Mouse (Mus musculus): ENCODE measurements around the gene Ifi205. TPM values are rescaled to one million over a fixed set of nuclear protein-coding genes. Genes with fewer than 3 reads are reported as not detected.
"Not testable (repeated sequence)": the region's sequence is repeated elsewhere in the genome, so short reads cannot be mapped to it uniquely, and the experiment has no call there.

Gene Ifi205
- 2.4 and 2.9 TPM in 2 replicates for polyA plus RNA-seq (2016; fragmentation: Nextera tagmentation; extraction: Ambion mirVana)

DNA sequence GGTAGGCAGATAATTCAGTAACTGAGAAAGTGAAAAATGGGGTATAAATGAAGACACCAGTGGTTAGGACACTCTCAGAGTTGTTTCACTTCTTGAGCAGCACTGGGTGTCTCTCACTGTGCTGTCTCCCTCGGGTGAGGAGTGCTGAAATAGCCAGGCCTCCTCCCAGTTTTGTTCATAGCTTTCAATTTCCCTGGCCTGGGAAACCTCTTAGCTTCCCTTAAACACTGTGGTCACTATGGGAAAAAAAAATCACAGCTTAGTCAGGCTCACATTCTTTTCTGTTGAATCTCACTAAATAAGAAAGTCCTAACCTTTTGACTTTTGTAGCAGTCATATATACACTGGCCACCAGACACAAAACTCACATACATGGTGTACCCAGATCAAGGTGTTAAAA, at the start of gene Ifi205:
TSS of gene Ifi205 (minus strand) at position 113 of the 400 bp plus-strand sequence.
- Histone ChIP-seq H3K4me2 (no peak within 1 kb of the TSS), H3K4me3 (no peak within 1 kb of the TSS), H3K4me1 (replicated peaks) (no peaks in the 10 kb centered on the region), H3K36me3 (no peaks in the 10 kb centered on the region), H3K27me3 (replicated peaks) (no peaks in the 10 kb centered on the region), H3K9ac (no peak within 1 kb of the TSS), H3K9me3 (replicated peaks) (no peaks in the 10 kb centered on the region), H3K27ac (ENCODE audit: poor library complexity, severe bottlenecking) (no peak within 1 kb of the TSS)
- WGBS, result 59% methylated on average over 1 of the region's 1 CpGs
- no peak for ATAC-seq (ENCODE audit: insufficient number of reproducible peaks, low FRiP score)

DNA sequence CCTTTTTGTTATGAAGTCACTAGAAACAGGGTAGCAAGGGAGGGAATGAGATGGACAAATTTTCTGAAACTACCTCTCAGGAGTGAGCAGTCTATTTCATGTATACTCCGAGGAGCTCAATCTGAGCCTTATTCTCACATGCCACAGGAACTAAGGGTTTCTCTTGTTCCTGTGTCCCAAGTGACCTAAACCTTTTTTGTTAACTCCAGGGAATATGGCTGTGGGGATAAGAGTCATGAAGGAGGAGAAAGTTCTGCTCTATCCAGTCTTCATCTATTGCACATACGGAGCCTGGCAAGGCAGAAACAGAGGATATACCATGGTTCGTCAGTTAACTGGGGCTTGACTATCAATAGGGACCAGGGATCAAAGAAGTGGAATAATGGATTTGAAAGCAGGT, 34.7 kb upstream of the Ifi205 start, which contains the start of gene Olfr430:
TSS of gene Olfr430 (plus strand) at position 301 of the 400 bp plus-strand sequence.
- H3K27ac ChIP-seq (ENCODE audit: poor library complexity, severe bottlenecking), result no peak within 1 kb of the TSS
- ATAC-seq (ENCODE audit: insufficient number of reproducible peaks, low FRiP score), result no peak
- no peaks in the 10 kb centered on the region for H3K4me1 ChIP-seq (replicated peaks)
- H3K9me3 ChIP-seq (replicated peaks), result no peaks in the 10 kb centered on the region
- no peak within 1 kb of the TSS for H3K4me3 ChIP-seq
- no peak within 1 kb of the TSS for H3K4me2 ChIP-seq
- no peaks in the 10 kb centered on the region for H3K36me3 ChIP-seq
- no peak within 1 kb of the TSS for H3K9ac ChIP-seq
- 75% methylated on average over 3 of the region's 3 CpGs for WGBS
- H3K27me3 ChIP-seq (replicated peaks), result no peaks in the 10 kb centered on the region

DNA sequence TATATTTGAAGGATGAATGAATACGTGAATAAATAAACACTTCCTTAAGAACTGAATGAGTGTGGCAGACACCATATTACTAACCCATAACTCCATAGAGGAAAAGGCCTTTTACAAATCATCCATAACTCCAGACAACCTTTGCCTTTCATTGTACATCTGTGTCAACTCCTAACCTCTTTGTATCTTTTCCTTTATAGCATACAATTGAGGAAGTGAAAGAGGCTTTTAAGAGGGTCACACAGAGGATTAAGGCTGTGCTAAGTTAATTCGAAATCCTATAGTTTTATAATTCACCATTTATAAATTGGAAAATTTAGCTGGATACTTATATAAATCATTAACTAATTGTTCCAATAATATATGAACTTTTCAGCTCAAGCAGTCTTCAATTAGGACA, 23.6 kb upstream of the Ifi205 start:
- Histone ChIP-seq H3K9me3 (replicated peaks) (no peaks in the 10 kb centered on the region), H3K36me3 (no peaks in the 10 kb centered on the region), H3K4me3 (no peak overlapping the region), H3K27ac (ENCODE audit: poor library complexity, severe bottlenecking) (no peak overlapping the region), H3K27me3 (replicated peaks) (no peaks in the 10 kb centered on the region), H3K4me1 (replicated peaks) (no peaks in the 10 kb centered on the region), H3K9ac (no peak overlapping the region), H3K4me2 (no peak overlapping the region)
- no peak for ATAC-seq (ENCODE audit: insufficient number of reproducible peaks, low FRiP score)
- WGBS, result 77% methylated on average over 2 of the region's 2 CpGs

DNA sequence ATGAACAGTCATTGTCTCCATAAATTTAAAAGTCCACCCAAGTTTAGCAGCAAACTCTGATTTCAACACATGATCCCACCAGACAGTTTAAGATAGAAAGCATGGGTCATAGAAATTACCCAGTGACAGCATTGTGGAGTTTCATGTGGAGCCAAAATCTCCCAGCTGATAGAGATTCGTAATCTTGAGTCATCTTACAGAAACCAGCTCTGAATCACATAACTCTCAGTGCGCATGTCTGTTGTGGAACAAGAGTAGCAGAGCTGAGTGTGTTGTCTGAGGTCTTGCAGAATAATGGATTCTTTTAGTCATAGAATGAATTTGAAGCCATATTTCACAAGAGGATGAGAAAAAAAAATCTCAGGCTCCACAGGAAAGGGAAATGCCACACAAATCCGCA, 21.4 kb upstream of the Ifi205 start:
- Histone ChIP-seq H3K27ac (ENCODE audit: poor library complexity, severe bottlenecking) (no peak overlapping the region), H3K9ac (no peak overlapping the region), H3K36me3 (no peaks in the 10 kb centered on the region), H3K4me2 (no peak overlapping the region), H3K27me3 (replicated peaks) (no peaks in the 10 kb centered on the region), H3K4me1 (replicated peaks) (no peaks in the 10 kb centered on the region), H3K9me3 (replicated peaks) (no peaks in the 10 kb centered on the region), H3K4me3 (no peak overlapping the region)
- 73% methylated on average over 3 of the region's 3 CpGs for WGBS
- no peak for ATAC-seq (ENCODE audit: insufficient number of reproducible peaks, low FRiP score)

DNA sequence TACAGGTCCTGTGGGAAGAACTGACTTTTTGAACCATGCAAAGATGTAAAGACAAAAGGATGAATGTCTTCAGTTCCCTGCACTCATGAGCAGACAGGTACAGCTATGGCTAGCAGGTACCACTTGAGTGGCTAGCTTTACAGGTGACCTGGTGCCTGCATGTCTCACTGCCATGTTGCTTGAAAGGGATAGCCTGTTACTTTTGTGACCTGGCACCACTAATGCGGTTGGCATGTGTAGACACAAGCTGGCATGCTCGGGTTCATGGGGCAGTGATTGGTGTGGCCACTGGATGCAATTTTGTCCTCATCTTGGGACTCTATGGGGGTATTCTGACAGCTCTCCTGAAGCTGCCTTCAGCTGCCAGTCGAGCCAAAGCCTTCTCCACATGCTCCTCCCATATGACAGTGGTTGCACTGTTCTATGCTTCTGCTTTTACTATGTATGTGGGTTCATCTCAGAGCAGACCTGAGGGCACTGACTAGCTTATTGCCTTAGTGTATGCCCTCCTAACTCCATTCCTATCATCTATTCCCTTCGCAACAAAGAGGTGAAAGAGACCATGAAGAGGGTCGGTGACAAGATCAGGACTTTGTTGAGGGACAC, 20.4 kb upstream of the Ifi205 start:
- H3K27me3 ChIP-seq (replicated peaks), result no peaks in the 10 kb centered on the region
- no peak for ATAC-seq (ENCODE audit: insufficient number of reproducible peaks, low FRiP score)
- no peak overlapping the region for H3K27ac ChIP-seq (ENCODE audit: poor library complexity, severe bottlenecking)
- H3K4me2 ChIP-seq, result no peak overlapping the region
- no peaks in the 10 kb centered on the region for H3K4me1 ChIP-seq (replicated peaks)
- no peaks in the 10 kb centered on the region for H3K36me3 ChIP-seq
- no peak overlapping the region for H3K9ac ChIP-seq
- 74% methylated on average over 5 of the region's 5 CpGs for WGBS
- no peak overlapping the region for H3K4me3 ChIP-seq
- no peaks in the 10 kb centered on the region for H3K9me3 ChIP-seq (replicated peaks)

DNA sequence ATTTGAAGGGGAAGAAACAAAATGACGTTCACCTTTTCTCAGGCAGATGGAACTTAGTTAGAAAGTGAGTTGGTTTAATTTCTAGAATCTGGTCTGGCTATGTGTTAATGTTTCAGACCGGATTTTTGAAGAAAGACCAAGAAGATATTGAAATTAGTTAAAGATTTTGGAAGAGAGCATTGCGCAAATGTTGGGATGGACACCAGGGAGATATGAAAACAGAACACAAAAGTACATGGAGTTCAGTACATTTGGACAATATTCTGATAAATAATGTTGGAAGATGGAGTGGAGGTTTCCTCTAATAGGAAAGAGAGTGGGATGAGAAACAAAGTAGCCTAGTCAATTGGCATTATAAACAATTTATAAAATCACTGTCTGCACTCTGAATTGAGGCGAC, 19.9 kb upstream of the Ifi205 start:
- no peak for ATAC-seq (ENCODE audit: insufficient number of reproducible peaks, low FRiP score)
- WGBS, result 78% methylated on average over 4 of the region's 4 CpGs

DNA sequence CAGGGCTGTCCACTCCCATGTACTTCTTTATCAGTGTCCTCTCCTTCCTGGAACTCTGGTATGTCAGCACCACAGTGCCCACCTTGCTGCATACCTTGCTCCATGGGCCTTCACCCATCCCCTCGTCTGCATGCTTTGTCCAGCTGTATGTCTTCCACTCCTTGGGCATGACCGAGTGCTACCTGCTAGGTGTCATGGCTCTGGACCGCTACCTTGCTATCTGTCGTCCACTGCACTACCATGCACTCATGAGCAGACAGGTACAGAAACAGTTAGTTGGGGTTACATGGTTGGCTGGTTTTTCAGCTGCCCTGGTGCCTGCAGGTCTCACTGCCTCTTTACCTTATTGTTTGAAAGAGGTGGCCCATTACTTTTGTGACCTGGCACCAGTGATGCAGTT, 18.9 kb upstream of the Ifi205 start:
- no peaks in the 10 kb centered on the region for H3K4me1 ChIP-seq (replicated peaks)
- WGBS, result 82% methylated on average over 4 of the region's 4 CpGs
- no peak overlapping the region for H3K27ac ChIP-seq (ENCODE audit: poor library complexity, severe bottlenecking)

More for the DNA sequence above, 19.9 kb upstream of the Ifi205 start:
- H3K4me1 ChIP-seq (replicated peaks), result no peaks in the 10 kb centered on the region
- no peaks in the 10 kb centered on the region for H3K9me3 ChIP-seq (replicated peaks)
- H3K4me3 ChIP-seq, result no peak overlapping the region
- H3K36me3 ChIP-seq, result no peaks in the 10 kb centered on the region
- H3K4me2 ChIP-seq, result no peak overlapping the region
- H3K9ac ChIP-seq, result no peak overlapping the region
- no peak overlapping the region for H3K27ac ChIP-seq (ENCODE audit: poor library complexity, severe bottlenecking)
- H3K27me3 ChIP-seq (replicated peaks), result no peaks in the 10 kb centered on the region

DNA sequence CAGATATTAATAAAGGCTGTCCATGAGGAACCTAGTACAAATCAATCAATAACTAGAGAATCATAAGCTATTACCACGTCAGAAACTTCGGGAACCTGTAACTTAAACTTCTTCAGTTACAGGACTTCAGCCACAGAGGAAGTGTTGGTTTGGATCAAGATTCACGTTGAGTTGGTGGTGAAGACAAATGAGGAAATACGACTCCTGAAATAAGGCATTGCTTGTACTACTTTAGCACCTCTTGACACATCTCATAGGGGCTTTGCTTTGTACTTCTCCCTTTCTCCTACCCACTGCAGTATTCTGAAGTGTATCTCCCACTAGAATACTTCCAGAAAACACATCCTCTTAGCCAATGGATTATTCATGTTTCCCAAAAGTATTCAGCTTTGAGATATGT, 17.7 kb upstream of the Ifi205 start:
- H3K9ac ChIP-seq; ATAC-seq (ENCODE audit: insufficient number of reproducible peaks, low FRiP score); H3K4me2 ChIP-seq; H3K36me3 ChIP-seq; H3K9me3 ChIP-seq (replicated peaks); H3K27me3 ChIP-seq (replicated peaks); H3K4me1 ChIP-seq (replicated peaks); H3K4me3 ChIP-seq; H3K27ac ChIP-seq (ENCODE audit: poor library complexity, severe bottlenecking): not testable (repeated sequence)
- 62% methylated on average over 4 of the region's 4 CpGs for WGBS

More for the DNA sequence above, 18.9 kb upstream of the Ifi205 start:
- H3K9ac ChIP-seq, result no peak overlapping the region
- no peak for ATAC-seq (ENCODE audit: insufficient number of reproducible peaks, low FRiP score)
- H3K9me3 ChIP-seq (replicated peaks), result no peaks in the 10 kb centered on the region
- H3K36me3 ChIP-seq, result no peaks in the 10 kb centered on the region
- H3K4me3 ChIP-seq, result no peak overlapping the region
- H3K4me2 ChIP-seq, result no peak overlapping the region
- H3K27me3 ChIP-seq (replicated peaks), result no peaks in the 10 kb centered on the region

DNA sequence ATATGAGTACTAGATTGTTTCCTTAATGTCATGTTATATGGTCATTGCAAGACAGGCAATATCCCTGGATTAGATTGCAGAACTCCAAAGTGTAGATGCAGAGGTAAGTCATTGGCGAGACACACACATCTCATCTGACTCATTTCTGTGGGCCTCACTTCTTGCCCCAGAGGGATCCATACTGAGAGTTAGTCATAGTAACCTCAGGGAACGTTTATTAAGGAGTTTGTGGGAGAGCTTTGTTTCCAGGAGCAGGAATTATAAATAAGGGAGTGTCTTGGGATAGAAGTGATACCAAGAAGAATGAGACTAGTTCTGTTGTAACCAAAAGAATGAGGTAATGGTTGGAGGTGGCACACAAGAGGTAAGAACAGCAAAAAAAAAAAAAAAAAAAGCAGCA, 17.3 kb upstream of the Ifi205 start, which contains the start of gene Olfr432:
TSS of gene Olfr432 (plus strand) at position 313 of the 400 bp plus-strand sequence.
- no peak within 1 kb of the TSS for H3K4me2 ChIP-seq
- H3K4me3 ChIP-seq, result no peak within 1 kb of the TSS
- H3K27ac ChIP-seq (ENCODE audit: poor library complexity, severe bottlenecking), result no peak within 1 kb of the TSS
- H3K9ac ChIP-seq, result no peak within 1 kb of the TSS
- no peaks in the 10 kb centered on the region for H3K36me3 ChIP-seq
- no peaks in the 10 kb centered on the region for H3K27me3 ChIP-seq (replicated peaks)
- ATAC-seq (ENCODE audit: insufficient number of reproducible peaks, low FRiP score), result no peak
- WGBS, result 66% methylated on average over 2 of the region's 2 CpGs
- no peaks in the 10 kb centered on the region for H3K4me1 ChIP-seq (replicated peaks)
- H3K9me3 ChIP-seq (replicated peaks), result no peaks in the 10 kb centered on the region

DNA sequence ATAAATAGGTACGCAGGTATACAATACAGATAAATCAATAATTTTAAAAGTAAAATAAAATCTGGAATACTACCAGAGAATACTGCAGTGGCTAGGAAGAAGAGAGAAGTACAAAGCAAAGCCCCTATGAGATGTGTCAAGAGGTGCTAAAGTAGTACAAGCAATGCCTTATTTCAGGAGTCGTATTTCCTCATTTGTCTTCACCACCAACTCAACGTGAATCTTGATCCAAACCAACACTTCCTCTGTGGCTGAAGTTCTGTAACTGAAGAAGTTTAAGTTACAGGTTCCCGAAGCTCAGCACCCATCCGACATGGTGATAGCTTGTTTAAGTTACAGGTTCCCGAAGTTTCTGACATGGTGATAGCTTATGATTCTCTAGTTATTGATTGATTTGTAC, 16.6 kb upstream of the Ifi205 start:
- H3K4me2 ChIP-seq; H3K36me3 ChIP-seq; H3K4me3 ChIP-seq; H3K4me1 ChIP-seq (replicated peaks); H3K27ac ChIP-seq (ENCODE audit: poor library complexity, severe bottlenecking); H3K9me3 ChIP-seq (replicated peaks); H3K9ac ChIP-seq; ATAC-seq (ENCODE audit: insufficient number of reproducible peaks, low FRiP score); H3K27me3 ChIP-seq (replicated peaks): not testable (repeated sequence)
- 69% methylated on average over 6 of the region's 6 CpGs for WGBS

DNA sequence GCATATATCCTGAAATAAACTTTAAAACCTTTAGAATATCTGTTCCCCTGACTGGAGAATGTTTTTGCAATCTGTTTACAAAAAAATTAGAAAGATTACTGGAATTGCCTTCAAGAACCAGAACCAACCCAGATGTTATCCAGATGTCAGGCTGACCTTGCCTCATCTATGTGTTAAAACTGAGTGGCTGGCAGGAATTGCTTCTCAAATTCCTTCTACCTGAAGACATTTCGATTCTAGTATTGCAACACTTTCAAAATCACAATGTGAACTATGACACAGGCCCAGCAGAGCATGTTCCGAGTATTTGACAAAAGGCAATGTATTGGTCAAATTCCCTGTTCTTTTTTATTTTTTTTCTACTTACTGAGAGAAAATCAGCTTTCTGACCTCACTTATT, 12.8 kb upstream of the Ifi205 start:
- WGBS, result 73% methylated on average over 2 of the region's 2 CpGs
- no peak overlapping the region for H3K27ac ChIP-seq (ENCODE audit: poor library complexity, severe bottlenecking)
- no peaks in the 10 kb centered on the region for H3K27me3 ChIP-seq (replicated peaks)
- no peak overlapping the region for H3K4me2 ChIP-seq
- no peak overlapping the region for H3K4me3 ChIP-seq
- ATAC-seq (ENCODE audit: insufficient number of reproducible peaks, low FRiP score), result no peak
- H3K36me3 ChIP-seq, result no peaks in the 10 kb centered on the region
- H3K4me1 ChIP-seq (replicated peaks), result no peaks in the 10 kb centered on the region
- H3K9ac ChIP-seq, result no peak overlapping the region
- H3K9me3 ChIP-seq (replicated peaks), result no peaks in the 10 kb centered on the region

Data from heart, embryonic 12.5 days (tissue).